Mouse (Mus musculus): ENCODE data around the gene Slc24a5.
"Not testable (repeated sequence)": the region's sequence is repeated elsewhere in the genome, so short reads cannot be mapped to it uniquely, and the experiment has no call there.

Slc24a5 gene

DNA sequence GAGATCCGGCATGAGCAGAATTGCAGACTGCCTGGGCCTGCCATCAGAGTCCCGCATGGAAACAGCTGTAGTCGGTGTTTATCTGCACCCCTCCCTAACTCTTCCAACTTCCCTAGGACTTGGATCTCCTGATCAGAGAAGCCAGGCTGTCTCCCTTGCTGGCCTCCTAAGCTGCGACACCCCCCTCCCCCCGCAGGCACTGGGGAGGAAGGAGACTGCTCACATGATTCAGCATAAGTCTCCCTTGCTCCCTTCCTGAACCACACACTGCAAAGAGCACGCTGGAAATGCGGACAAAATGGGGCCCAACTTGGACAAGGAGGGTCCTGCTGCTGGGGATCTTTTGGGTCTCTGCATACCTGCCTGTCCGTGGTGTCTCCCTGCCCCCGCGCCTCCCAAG lies at the start of gene Slc24a5:
Gene Slc24a5 (plus strand): TSS at position 231 of the 400 bp plus-strand sequence.
- DNase-seq (ENCODE audit: low spot score): no peak

- no peak for DNase-seq (ENCODE audit: low spot score)
Observed at GRCm38 (mm10) chr2:125024386-125024785, 43.5 kb upstream of the Slc24a5 start.

GRCm38 (mm10) chr2:125026358-125027000 lies 41.4 kb upstream of the Slc24a5 start:
- DNase-seq (ENCODE audit: low spot score): no peak

DNA sequence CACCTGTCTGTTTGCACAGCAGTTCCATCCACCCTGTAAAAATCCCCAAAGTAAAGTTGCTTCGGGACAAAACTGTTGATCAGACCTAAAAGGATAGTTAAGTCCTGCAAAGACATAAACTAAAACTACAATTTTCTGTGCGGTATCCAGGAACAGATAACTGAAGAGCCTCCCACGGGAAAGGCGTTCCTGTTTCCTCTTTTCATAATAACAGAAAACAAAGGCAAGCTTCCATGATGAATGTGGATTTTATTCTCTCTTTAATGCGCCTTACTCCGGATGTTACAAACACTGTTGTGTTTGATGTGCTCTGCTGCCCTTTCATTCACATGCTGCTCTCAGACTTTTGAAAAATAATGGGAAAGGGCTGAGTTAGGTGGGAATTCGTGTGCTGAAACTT lies 37.3 kb upstream of the Slc24a5 start:
- DNase-seq (ENCODE audit: low spot score): no peak

DNA sequence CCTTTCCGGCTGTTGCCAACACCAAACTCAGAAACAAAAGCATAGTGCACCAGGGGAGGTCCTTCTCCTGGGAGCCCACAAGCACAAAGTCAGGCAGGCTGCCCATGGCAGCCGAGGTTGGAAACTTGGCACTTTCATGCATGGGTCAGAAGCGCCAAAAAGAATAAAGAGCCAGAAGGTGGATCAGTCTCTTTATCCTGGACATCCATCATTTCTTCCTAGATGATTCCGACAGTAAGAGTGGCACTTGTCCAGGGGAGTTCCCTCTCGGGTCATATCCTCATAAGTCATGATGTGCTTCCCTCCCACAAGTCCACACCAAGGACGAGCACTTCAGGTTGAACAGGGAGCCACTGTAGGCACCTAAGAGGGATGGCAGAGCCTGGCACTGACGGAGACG lies 36.8 kb upstream of the Slc24a5 start:
- no peak for DNase-seq (ENCODE audit: low spot score)

- no peak for DNase-seq (ENCODE audit: low spot score)
Observed at GRCm38 (mm10) chr2:125031562-125032257, 36.2 kb upstream of the Slc24a5 start.

- DNase-seq (ENCODE audit: low spot score): no peak
Observed at GRCm38 (mm10) chr2:125032258-125032973, 35.5 kb upstream of the Slc24a5 start.

- no peak for DNase-seq (ENCODE audit: low spot score)
Observed at GRCm38 (mm10) chr2:125033042-125033743, 34.7 kb upstream of the Slc24a5 start.

- no peak for DNase-seq (ENCODE audit: low spot score)
Observed at GRCm38 (mm10) chr2:125055316-125055903, 12.5 kb upstream of the Slc24a5 start.

DNA sequence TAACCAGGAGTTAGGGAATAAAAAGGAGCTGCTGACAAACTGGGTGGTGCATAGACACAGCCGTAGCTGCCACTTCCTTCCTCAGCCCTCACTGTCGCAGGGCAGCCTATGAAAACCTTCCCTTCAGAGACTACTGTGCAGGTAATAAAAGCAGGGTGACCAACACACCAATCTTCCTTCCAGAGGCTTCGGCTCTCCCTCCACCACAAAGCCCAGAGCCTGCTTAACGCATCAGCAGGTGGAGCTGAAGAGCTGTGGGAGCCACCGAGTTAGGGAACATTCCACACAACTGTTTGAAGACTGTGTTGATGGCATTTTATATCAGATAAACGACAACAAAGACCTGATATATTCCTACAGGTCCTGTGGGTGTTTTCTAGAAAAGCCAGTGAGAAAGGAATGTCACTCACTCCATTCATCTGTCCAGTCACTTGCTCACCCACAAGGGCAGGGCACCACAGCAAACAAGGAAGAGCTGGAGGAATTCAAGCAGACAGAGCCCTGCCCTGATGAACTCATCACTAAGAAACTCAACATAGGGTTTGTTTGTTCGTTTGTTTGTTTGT lies 10.6 kb upstream of the Slc24a5 start:
- peak; percentile 70 for DNase-seq (ENCODE audit: low spot score)

- no peak for DNase-seq (ENCODE audit: low spot score)
Observed at GRCm38 (mm10) chr2:125061451-125061850, 6.5 kb upstream of the Slc24a5 start.

- DNase-seq (ENCODE audit: low spot score): no peak
Observed at GRCm38 (mm10) chr2:125062944-125063343, 5.0 kb upstream of the Slc24a5 start.

DNA sequence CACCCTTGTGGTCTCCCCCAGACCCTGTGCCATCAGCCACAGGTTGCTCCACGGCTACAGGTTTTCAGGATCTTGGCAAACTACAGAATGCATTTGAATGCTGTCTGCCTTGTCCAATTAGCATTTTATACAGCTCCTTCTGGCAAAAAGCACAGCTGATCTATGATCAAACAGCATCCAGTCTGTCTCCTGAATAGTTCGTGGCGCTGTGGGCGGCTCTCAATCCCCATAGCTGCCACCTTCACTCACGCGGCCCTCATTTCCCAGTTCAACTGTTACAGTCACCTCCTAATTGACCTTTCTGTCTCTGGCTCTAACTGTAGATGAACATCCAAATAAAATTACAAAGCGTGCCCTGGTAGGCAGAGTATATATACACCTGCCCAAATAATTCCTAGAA lies 551 bp upstream of the Slc24a5 start:
- DNase-seq (ENCODE audit: low spot score): no peak

- no peak for DNase-seq (ENCODE audit: low spot score)
Observed at GRCm38 (mm10) chr2:125068696-125069095, 772 bp downstream of the Slc24a5 start.

DNA sequence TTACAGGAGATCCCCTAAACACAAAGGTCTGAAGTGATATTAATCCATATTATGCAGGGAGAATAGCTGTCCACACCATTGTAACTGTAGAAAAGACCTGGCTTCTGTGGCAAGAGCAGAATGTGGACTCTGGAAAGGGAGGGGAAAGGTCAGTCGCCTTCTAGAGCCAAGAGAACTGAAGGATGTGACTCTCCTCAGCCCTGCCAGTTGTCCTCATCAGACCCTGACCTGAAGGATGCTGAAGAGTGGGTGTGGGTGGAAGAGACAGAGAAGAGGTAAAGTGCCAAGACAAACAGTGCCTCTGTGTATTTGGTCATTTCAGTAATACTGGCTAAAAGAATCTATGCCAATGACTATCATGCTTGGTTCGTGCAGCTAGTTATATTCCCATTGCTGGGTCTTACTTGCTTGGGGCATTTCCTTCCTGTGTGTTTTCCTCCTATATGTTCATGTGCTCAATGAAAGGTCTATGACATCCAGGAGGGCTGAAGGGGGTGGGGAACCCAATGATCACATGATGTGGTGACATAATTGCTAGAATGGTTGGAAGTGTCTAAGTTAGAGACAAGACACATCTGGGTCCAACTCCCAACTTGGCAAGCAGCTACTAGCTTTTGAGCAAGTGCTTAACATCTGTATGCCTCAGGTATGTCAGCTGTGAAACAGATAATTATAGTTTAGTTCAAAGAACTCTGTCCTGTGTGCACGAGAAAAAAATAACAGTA lies 5.3 kb downstream of the Slc24a5 start:
- DNase-seq (ENCODE audit: low spot score): no peak

DNA sequence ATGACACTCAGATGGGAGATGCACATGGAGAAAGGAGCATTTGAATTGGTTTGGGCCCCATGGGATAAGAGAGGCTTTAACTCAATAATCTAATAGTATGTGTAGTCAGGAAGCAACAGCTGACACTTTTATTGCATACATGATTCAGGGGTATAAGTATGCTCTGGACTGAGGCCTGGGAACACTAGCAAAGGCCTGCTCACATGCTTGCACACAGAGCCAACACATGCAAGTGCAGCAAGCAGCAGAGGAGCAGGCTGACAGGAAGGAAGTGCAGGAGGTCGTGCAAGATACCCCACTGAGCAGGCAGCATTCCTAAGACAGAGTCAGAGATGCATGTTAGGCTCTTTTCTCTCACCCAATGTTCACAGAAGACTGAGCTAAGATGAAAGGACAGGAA lies 16.0 kb downstream of the Slc24a5 start:
- DNase-seq (ENCODE audit: low spot score): no peak

- no peak for DNase-seq (ENCODE audit: low spot score)
Observed at GRCm38 (mm10) chr2:125088757-125089156, 20.8 kb downstream of the Slc24a5 start.

GRCm38 (mm10) chr2:125092123-125092522 lies 24.2 kb downstream of the Slc24a5 start:
- DNase-seq (ENCODE audit: low spot score): not testable (repeated sequence)

GRCm38 (mm10) chr2:125104491-125104890 lies 36.6 kb downstream of the Slc24a5 start:
- DNase-seq (ENCODE audit: low spot score): not testable (repeated sequence)

DNA sequence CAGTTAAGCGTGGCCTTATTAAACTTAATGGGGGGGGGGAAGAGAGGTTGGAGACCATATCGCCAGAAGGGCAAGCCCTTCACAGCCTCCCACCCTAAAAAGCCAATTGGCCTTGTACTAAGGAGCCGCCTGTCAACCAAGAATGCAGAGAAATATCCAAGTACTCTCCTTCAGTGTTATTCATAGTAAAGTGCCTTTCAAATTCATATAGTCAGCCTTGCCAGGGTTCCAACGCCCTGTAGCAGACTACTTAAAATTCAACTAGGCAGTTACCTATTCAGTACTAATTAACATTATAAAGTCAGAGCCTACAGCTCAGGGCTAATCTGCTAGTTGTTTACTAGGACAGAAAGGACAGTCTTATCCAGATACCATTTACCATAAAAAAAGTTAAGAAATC lies 38.6 kb downstream of the Slc24a5 start:
- not testable (repeated sequence) for DNase-seq (ENCODE audit: low spot score)

Measured in testis, postnatal 10 days (tissue).